Mouse (Mus musculus) mouse embryonic stem cell (cell line): ENCODE measurements around the gene Safb2.

Source experiments
- in situ Hi-C, 2 experiments: fragments of 300-500 bp; cut with MboI; formaldehyde crosslinking; loops; 1 replicate in 1 of 2; 3 replicates in 1 of 2; pipeline ENCODE4 v1.14.3; 2019 to 2020; ENCODE audit warnings: low sequenced_read_pairs in 2 of 2, low pct_unique_long_range_greater_than_20kb in 1 of 2, mixed read lengths in 1 of 2; ENCODE audit not compliant: unreplicated experiment in 1 of 2

Safb2 gene

DNA sequence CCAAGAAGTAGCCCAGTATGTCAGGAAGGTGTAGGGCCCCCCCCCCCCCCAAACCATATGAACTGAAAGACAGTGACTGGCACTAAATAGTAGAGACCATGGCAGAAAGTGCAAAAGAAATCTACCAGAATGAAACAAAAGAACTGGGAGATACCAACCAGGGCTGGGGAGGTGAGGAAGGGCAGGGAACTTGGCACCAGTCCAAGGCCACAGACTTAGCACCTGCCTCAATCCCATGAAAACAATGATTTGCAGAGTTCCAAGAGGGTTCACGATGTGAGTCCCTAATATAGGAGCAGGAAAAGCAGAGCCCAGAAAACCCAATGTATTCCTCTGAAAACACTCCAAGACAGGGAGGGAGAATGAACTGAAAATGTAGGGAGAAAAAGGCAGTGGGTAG is 12.2 kb downstream of the Safb2 start:
- in situ Hi-C loops, result no loop called here

DNA sequence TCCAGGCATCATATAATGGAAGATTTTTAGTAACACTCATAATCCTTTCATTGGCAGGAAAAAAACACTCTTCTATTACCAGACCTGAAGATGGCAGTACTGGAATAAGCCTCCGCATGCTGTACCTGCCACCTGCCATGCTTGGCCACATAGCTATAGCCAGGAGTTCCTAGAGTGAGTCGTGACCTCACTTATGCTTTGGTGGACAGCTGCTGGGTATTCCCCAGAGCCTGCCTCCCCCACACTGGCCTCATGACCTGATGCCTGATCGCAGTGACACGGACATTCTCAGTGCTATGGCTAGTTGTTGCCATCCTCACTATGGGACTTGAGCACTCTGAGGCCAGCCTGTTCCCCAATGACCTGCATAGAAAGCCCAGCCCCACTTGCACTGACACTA is 14.1 kb downstream of the Safb2 start:
- in situ Hi-C loops, result no loop called here

DNA sequence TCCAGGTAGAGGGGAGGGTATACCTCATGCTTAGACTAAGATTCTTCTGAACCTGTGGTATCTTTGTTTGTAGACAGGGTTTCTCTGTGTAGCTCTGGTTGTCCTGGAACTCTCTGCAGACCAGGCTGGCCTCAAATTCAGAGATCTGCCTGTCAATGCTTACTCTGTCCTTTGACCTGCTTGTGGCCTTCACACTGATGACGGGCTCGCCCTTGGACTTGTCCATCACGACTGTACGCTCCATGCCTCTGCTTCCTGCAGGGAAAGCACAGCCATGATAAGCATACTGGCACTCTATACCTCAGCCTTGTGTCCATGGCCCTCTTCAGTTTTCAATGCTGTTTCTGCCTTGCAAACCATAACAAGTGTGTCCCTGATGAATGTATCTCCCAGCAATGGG is 17.0 kb downstream of the Safb2 start:
- in situ Hi-C loops, result no loop called here

DNA sequence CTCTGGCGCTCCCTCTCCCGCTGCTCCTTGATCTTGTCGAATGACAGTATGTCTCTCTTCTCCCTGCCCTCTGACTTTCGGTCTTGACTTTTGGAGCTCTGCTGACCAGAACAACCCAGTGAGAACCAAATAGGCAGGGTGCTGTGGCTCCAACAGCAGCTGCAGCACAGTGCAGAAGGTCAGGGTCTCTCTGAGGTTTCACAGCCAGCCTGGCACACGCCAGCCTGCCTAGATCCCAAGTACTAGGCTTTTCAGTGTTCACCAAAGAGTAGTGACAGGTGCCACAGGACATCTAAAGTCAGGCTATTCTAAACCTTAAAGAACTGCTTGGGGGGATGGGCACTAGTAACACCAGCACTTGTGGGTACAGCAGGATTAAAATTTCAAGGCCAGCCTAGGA is 17.5 kb downstream of the Safb2 start:
- in situ Hi-C loops, result no loop called here

DNA sequence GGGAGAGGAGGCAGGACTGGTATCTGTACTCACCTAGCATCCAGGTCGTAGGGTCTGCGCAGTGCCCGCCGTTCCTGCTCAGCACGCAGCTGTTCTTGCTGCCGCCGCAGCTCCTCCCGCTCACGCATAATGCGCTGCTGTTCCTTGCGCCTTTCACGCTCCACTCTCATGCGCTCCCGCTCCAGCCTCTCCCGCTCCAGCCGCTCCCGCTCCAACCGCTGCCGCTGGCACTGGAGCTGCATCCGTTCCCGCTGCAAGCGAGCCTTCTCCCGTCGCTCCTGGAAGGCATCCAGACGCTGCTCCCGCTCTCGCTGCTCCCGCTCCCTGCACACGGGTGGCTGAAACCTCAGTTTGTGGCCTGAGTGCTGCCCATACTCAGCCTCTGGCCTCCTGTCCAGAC is 18.1 kb downstream of the Safb2 start:
- in situ Hi-C loops, result no loop called here

DNA sequence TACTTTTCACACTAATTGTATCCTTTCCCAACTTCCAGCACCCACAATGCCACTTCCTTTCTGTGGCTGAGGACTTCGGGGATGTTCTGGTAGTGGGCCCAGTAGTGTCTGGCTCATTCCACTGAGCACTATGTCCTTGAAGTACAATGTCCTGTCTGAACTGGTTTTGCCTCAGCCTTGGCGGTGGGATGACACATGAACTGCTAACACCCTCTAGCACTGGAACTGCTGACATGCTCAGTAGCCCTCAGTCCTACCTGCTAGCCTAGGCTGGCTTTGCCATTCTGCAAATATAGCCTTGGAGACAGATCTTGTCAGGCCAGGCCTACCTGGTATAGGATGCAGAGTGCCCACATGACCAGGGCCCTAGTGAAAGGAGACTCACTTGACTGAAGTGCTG is 22.5 kb downstream of the Safb2 start:
- in situ Hi-C loops, result no loop called here

DNA sequence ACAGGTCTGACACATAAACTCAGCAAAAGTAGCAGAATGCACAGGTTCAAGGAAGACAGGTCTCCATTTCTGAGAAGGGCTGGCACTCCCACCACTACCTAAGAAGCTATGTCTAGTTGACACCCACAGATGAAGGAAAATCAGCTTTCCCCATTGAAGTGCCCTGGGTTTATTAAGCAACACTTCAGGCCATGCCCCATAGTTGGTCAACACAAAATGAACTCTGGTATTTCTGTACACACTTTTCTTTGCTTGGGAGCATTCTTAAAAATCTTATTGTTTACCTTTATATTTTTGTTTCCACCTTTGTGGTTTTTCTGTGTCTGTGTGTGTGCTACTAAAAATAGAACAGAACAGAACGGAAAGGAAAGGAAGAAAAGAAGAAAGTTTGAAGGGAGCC is 24.3 kb downstream of the Safb2 start:
- in situ Hi-C loops, result no loop called here

DNA sequence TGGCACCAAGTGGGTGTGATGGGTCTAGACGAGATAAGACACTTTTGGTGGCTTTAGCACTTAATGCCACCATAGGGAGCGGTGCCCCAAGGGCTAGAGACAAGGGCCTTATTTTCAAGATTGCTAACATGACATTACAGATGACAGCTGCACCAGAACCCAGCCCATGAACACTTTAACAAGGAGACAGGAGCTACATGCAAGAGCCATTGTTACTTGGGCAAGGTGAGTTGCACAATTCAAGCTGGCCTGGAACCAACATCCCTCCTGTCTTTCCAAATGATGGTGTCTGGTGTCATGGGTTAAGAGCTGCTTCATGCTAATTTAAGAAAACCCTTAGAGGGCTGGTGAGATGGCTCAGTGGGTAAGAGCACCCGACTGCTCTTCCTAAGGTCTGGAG is 25.0 kb downstream of the Safb2 start:
- in situ Hi-C loops, result no loop called here

DNA sequence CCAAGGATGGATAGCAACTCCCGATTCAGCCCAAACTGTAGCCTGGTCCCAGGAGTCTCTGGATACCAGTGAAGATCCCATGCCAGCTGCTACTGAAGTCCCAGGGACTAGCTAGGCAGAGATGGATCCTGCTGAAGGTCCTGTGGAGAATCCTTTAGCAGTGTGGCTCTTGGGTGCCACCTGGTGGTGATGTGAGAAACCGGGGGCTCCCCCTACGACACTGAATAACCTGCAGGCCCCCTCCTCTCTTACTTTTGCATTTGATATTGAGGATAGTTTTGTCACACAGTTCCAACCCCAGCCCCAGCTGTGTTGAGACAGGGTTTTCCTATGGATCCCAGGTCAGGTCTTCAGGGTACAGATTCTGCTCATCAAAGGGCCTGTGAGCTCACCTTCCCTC is 25.9 kb downstream of the Safb2 start:
- in situ Hi-C loops, result no loop called here

DNA sequence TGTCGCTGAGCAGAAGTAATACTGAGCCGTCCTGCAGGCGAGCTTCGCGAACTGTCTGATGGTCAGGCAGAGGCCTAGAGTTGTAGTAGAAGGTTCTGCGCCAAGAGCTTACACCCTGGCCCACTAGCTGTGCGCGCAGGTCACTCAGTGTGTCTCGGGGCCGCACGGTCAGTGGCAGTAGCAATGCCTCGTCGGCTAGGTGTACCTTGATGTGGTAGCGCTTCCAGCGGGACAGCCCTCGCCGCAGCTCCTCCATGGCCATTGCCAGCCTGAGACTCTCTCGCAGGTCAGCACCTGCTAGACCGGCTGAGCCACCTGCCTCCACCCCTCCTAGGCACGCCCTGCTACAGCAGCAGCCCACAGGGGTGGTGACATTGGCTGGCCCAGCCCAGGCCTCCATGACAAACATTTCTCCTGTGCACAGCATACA is 30.2 kb downstream of the Safb2 start, which contains the start of gene Gm20219:
Gm20219 (minus strand) TSS at position 266 of the 430 bp plus-strand sequence.
- in situ Hi-C loops, result loop anchor here in 1 of 2 experiments (5.0 kb wide), 1 partner anchor 197 kb away; no protein-coding TSS in a partner anchor

DNA sequence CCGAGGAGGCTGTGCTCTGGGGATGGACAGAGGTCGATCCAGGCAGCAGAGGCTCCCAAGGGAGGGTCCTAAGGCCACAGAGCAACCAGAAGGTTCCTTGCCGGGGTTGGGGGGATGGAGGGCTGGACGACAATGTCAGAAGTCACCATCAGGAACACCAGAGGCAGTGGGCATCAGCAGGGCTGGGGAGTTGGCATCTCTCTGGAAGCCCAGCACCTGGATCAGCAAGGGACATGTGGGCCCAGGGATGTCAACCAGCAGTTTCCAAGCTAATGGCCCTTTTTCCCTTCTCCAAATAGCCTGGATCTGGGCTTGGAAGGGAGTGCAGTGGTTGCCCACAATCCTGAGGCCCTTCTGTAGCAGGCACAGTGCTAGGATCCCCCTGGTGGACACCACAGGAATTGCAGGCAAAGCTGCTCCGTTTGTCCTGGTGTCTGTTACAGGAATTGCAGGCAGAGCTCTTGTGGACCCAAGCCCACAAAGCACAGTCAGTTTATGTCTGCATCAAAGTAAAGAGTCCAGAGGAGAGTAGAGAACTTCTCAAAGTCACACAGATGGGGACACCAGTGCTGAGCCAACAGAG is 31.5 kb downstream of the Safb2 start:
- in situ Hi-C loops, result loop anchor here in 1 of 2 experiments (5.0 kb wide), 1 partner anchor 196 kb away; no protein-coding TSS in a partner anchor

DNA sequence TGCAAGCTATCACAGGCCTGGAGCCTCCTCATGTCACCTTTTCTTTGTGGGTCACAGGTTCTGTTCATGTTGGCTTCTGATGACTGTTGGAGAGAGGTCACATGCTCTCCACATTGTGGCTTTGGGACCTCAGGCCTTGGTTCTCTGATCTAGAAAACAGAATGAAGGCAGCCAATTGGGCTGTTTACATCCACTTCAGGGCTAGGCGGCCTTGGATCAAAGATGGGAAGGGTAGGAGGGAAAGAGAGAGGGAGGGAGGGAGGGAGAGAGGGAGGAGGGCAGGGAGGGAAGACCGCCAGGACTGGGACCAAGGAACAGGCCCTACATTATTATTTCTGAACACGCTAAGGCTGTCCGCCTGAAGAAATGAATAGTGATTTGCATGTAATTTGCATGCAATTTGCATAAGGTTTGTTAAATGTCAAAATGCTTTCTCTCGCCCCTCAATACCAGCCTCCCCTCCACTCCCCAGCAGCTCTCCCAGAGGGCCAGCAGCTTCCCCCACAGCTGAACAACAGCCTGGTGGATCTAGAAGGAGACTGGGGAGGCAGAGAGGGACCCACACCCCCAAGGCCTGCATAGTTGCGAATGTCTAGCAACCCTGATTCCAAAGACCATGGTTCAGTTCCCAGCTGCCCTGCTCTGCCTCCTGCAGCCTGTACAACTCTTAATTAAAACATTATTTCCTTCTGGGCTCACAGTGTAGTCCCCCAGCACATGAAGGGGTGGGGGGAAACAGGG is 32.4 kb downstream of the Safb2 start:
- in situ Hi-C loops, result loop anchor here in 1 of 2 experiments (5.0 kb wide), 1 partner anchor 195 kb away; no protein-coding TSS in a partner anchor

DNA sequence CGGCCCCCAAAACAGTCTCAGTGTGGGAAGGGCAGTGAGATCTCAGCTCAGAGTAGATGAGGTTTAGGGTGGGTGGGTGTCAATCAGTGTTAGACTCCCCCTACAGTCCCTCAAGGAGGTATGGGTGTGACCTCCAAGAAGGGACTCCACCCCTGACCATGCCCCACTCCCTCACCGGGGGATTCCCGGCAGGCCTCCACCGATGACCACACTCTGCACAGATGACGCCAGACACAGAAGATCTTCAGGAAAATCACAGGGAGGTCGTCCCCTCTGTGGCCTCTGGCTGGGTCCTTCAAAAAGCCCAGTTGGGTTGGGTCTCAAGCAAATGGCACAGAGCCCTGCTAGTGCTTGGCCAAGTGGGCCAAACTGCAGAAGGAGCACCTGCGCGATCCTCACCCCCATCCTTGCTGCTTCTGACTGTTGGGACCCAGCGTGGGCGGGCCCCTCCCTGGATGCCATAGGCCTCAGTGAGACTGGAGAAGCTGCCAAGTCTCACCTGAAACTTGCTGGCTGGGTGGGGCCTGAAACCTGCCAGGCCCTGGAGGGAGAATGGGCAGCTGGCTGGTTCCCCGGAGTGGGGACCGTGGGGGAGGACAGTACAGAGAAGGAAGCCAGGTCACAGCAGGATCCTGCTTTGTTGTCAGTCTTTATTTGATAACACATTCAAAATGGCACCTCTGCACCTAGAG is 33.5 kb downstream of the Safb2 start:
- in situ Hi-C loops, result loop anchor here in 1 of 2 experiments (5.0 kb wide), 1 partner anchor 194 kb away; no protein-coding TSS in a partner anchor

DNA sequence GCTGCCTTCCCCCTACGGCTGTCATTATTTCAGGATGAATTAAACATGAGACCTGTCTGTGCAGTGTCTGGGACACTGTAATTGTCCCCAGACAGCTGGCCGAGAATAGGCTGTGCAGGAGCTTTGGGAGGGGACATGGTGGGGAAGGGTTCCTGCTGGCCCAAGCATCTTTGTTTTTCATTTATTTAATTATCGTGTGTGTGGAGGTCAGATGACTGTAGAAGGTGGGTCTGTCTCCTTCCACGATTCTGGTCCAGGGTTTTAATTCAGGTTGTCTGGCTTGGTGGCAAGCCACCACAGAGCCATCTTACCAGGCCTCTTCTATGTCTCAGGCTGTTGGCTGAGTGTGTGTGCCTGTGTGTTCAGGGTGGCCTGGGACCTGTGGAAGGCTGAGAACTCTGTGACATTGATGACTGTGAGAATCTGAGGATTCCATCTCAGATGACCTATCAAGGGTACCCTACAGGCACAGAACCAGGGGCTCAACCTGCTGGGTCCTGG is 35.7 kb downstream of the Safb2 start:
- in situ Hi-C loops, result loop anchor here in 1 of 2 experiments (10.0 kb wide), 1 partner anchor 194 kb away; no protein-coding TSS in a partner anchor

DNA sequence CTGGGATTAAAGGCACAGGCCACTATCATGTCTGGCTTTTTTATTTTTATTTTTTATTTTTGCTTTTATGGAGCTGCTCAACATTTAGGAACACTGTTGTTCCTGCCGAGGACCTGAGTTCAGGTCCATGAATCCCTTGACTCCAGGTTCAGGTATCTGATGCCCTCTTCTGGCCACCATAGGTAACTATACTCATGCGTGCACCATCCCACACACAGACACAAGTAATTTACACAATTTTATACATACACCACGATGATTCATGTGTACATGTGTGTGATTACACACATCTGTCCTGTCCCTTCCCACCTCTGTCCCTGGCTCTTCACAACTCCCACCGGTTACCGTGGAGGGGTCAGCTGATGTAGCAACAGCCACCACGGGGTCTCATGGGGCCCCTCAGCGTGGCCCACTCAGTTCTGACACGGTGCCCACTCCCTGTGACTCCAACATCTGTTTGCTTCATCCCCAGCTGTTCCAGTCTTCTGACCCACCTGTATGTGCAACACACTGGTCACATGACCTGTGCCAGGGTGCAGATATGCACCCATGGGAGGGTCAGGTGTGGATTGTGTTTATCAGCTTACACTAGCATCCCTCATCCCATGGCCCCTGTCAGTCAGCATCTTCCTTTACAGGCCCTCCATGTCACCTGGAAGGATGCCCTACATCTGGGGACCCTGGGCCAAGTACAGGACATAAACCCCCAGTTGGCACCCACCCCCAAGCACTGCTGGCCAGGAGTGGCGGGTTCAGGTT is 36.4 kb downstream of the Safb2 start:
- in situ Hi-C loops, result loop anchor here in 1 of 2 experiments (10.0 kb wide), 1 partner anchor 193 kb away; no protein-coding TSS in a partner anchor

DNA sequence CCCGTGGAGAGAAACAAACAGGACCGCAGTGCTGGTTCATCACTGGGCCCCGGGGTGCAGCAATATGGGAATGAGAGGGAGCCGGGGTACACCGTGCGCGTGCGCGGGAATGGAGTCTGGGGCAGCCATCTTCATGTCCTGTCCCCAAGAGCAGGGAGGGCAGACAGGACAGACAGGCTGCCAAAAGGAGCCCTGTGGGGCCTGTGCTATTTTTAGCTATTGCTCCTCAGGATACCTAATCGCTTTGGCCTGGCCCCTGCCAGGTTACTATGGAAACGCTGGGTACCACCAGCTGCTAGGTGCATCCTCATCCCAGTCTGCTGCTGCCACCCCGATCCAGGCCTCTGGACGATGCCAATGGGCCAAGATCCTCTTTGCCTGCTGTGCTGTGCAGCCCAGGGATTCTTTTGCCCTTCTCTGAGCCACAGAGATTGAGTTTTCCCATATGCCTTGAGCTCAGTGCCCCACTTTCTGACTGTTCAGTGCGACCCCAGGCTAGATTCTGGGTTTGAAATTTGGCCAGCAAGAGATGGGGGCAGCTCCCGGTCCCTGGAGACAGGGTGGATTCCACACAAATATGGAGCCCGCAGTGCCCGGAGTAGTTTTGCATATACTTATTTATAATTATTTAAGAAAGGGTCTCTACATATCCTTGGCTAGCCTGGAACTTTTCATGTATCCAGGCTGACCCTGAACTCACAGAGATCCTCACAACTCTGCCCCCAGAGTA is 37.1 kb downstream of the Safb2 start:
- in situ Hi-C loops, result loop anchor here in 1 of 2 experiments (10.0 kb wide), 1 partner anchor 192 kb away; no protein-coding TSS in a partner anchor

DNA sequence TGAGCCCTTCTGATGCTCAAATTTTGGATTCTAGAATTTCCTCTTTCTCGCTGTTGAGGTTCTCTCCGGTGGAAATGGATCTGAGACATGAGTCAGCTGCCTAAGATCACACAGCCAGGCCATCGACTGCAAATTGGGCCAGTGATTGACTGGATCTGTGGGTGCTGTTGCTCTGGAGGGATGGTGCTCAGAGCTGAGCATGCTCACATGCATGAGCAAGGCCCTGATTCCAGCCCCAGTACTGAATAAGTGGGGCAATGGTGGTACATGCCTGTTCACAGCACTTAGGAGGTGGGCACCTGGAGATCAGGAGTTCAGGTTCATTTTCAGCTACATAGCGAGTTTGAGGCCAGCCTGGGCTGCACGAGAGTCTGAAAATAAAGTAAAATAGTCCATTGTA is 37.8 kb downstream of the Safb2 start:
- in situ Hi-C loops, result loop anchor here in 1 of 2 experiments (10.0 kb wide), 1 partner anchor 192 kb away; no protein-coding TSS in a partner anchor
